Mouse (Mus musculus) lung, postnatal 0 days (tissue): ENCODE measurements around the gene Tmem259.

Experiments used
- CTCF ChIP-seq: IDR thresholded peaks from 2 replicates; pipeline ENCODE4 v1.5.1; 2016; ENCODE audit warnings: antibody characterized with exemption, mild to moderate bottlenecking
- EP300 ChIP-seq: IDR thresholded peaks from 2 replicates; pipeline ENCODE4 v1.6.1; 2016; ENCODE audit warnings: antibody characterized with exemption, mild to moderate bottlenecking, control low read depth

DNA sequence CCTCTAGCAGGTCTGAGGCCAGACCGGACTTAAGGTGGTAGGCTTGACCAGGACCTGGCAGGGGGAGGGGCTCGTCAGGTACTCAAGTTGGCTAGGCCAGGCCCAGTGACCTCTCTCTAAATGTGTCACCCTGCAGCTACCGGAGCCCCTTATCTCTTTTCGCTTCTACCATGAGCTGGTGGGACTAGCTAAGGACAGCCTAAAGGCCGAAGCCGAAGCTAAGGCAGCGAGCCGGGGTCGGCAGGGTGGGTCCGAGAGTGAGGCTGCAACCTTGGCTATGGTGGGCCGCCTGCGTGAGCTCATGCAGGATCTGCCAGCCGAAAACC lies 44.4 kb upstream of the Tmem259 start:
- TF ChIP-seq CTCF = no peak
- TF ChIP-seq EP300 = no peak
